Mouse (Mus musculus) liver, embryonic 13.5 days (tissue): ENCODE measurements at regions not wholly inside any gene's neighbourhood (a gene's known extent, or its start where the extent isn't known, plus 50 kb on each side); places are given as distances from the start of the nearest gene placed in this dataset.
A peak's percentile ranks its signal among the peaks of the same experiment; 100 is the strongest.

Experiments used
- ATAC-seq: fragments of 200-750 bp; cut with Nextera tagmentation; 2 replicates; pipeline ENCODE4 v1.8.0; 2017; ENCODE audit warnings: low read depth, mild to moderate bottlenecking, moderate number of reproducible peaks, moderate library complexity
- DNase-seq: peaks from one replicate; pipeline ENCODE4 v3.0.0; 2022
- H3K27ac ChIP-seq: fragments of 300-500 bp; sonication (generic); 2 replicates; pipeline ENCODE4 v1.5.1; 2015; ENCODE audit warnings: moderate library complexity, mild to moderate bottlenecking, inconsistent platforms
- H3K27me3 ChIP-seq: fragments of 300-500 bp; sonication (generic); 2 replicates; pipeline ENCODE4 v1.6.1; 2015; ENCODE audit warnings: mild to moderate bottlenecking, inconsistent platforms
- H3K36me3 ChIP-seq: fragments of 300-500 bp; sonication (generic); 2 replicates; pipeline ENCODE4 v1.6.1; 2015; ENCODE audit warnings: mild to moderate bottlenecking, inconsistent platforms
- H3K4me1 ChIP-seq: fragments of 300-500 bp; sonication (generic); replicated peaks from 2 replicates; pipeline ENCODE4 v1.6.1; 2015; ENCODE audit warnings: inconsistent platforms
- H3K4me2 ChIP-seq: fragments of 300-500 bp; sonication (generic); 2 replicates; pipeline ENCODE4 v1.6.1; 2015; ENCODE audit warnings: inconsistent platforms, mild to moderate bottlenecking, moderate library complexity
- H3K4me3 ChIP-seq: fragments of 300-500 bp; sonication (generic); replicated peaks from 2 replicates; pipeline ENCODE4 v1.5.1; 2015; ENCODE audit warnings: mild to moderate bottlenecking, inconsistent platforms
- H3K9ac ChIP-seq: fragments of 300-500 bp; sonication (generic); 2 replicates; pipeline ENCODE4 v1.6.1; 2015; ENCODE audit warnings: mild to moderate bottlenecking, inconsistent platforms
- H3K9me3 ChIP-seq: fragments of 300-500 bp; sonication (generic); replicated peaks from 2 replicates; pipeline ENCODE4 v1.6.1; 2016; ENCODE audit warnings: inconsistent platforms
- WGBS: fragments of 180-500 bp; shearing (Covaris S2); methylation state at CpG from one replicate; pipeline ENCODE4 v1.1.7; 2015; ENCODE audit not compliant: insufficient replicate concordance; 5-methylcytosine and 5-hydroxymethylcytosine counted together

DNA sequence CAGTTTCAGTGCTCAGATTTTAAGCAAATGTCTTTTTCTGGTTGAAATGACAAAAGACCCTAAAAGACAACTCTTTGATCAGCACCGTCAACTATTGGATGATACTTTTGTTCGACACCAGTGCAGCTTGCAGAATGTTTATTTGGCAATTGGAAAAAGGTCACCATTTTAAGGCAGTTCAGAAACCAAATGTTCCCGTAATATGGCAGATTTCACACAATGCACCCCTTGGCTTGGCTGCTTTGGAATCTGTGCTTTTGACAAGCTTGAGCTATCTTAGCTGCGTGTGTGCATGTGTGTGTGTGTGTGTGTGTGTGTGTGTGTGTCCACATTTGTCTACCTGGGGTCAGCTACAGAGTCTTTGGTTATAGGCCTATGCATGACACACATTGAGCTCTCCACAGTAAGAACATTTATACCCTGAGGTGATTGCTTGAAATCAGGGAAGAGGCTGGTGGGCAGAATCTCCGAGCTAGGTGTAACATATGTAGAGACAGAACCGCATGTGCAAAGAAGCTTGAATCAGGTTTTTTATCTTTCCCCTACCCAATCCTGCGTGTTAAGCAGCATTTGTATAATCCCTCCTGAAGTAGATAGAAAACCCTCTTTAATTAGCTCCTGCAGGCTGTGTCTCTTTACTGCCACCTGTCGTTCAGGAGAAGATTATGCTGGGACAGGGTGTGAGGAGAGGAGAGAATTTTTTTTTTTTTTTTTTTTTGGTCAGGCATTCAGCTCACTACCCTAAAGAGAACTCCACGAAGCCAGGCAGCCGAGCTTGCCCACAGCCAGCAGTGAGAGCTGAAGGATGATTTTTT, 85.1 kb upstream of the Arrdc4 start:
- no peak overlapping the region for H3K27ac ChIP-seq
- 33% methylated on average over 10 of the region's 10 CpGs for WGBS
- H3K4me2 ChIP-seq = no peak overlapping the region
- no peaks in the 10 kb centered on the region for H3K9me3 ChIP-seq
- no peak overlapping the region for H3K9ac ChIP-seq
- H3K36me3 ChIP-seq = no peaks in the 10 kb centered on the region
- no peaks in the 10 kb centered on the region for H3K27me3 ChIP-seq
- H3K4me3 ChIP-seq = no peak overlapping the region
- no peaks in the 10 kb centered on the region for H3K4me1 ChIP-seq
- ATAC-seq = no peak
- DNase-seq = no peak

GRCm38 (mm10) chr7:68833517-68833916, 84.5 kb upstream of the Arrdc4 start:
- no peaks in the 10 kb centered on the region for H3K27me3 ChIP-seq
- no peak overlapping the region for H3K9ac ChIP-seq
- no peak overlapping the region for H3K4me2 ChIP-seq
- no peaks in the 10 kb centered on the region for H3K36me3 ChIP-seq
- H3K27ac ChIP-seq = no peak overlapping the region
- DNase-seq = no peak
- no peaks in the 10 kb centered on the region for H3K9me3 ChIP-seq
- H3K4me3 ChIP-seq = no peak overlapping the region
- no peaks in the 10 kb centered on the region for H3K4me1 ChIP-seq
- WGBS = 70% methylated on average over 7 of the region's 7 CpGs
- no peak for ATAC-seq

DNA sequence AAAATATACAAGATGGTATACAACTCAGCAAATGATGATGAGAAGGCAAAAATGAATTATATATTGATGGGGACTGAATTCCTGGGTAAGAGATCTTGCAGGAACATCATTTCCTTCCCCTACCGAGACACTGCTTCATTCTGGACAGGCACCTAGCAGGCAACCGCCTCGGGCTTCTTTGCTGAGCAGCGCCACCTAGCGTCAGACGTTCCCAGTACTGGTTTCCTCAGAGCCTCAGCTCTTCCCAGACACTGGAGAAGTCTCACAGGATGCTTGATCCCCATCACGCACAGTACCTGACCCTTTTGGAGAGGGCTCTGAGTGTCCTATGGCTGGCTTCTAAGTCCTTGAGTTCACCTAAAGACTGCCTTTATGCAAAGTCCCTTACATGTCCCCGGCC, 80.8 kb upstream of the Arrdc4 start:
- H3K27me3 ChIP-seq = no peaks in the 10 kb centered on the region
- WGBS = 10% methylated on average over 8 of the region's 8 CpGs
- no peaks in the 10 kb centered on the region for H3K4me1 ChIP-seq
- no peak overlapping the region for H3K27ac ChIP-seq
- DNase-seq (peak; percentile 12), ATAC-seq (no peak)
- H3K36me3 ChIP-seq = no peaks in the 10 kb centered on the region
- H3K9me3 ChIP-seq = no peaks in the 10 kb centered on the region
- no peak overlapping the region for H3K4me2 ChIP-seq
- no peak overlapping the region for H3K4me3 ChIP-seq
- no peak overlapping the region for H3K9ac ChIP-seq

GRCm38 (mm10) chr7:68824399-68824798, 75.4 kb upstream of the Arrdc4 start:
- no peak overlapping the region for H3K27ac ChIP-seq
- H3K4me1 ChIP-seq = no peaks in the 10 kb centered on the region
- no peaks in the 10 kb centered on the region for H3K36me3 ChIP-seq
- no peaks in the 10 kb centered on the region for H3K9me3 ChIP-seq
- 48% methylated on average over 2 of the region's 2 CpGs for WGBS
- H3K4me2 ChIP-seq = no peak overlapping the region
- DNase-seq (no peak), ATAC-seq (no peak)
- no peak overlapping the region for H3K9ac ChIP-seq
- H3K4me3 ChIP-seq = no peak overlapping the region
- no peaks in the 10 kb centered on the region for H3K27me3 ChIP-seq

GRCm38 (mm10) chr7:68823646-68824045, 74.6 kb upstream of the Arrdc4 start:
- Histone ChIP-seq H3K4me2 (no peak overlapping the region), H3K4me1 (no peaks in the 10 kb centered on the region), H3K4me3 (no peak overlapping the region), H3K9ac (no peak overlapping the region), H3K27ac (no peak overlapping the region), H3K9me3 (no peaks in the 10 kb centered on the region), H3K36me3 (no peaks in the 10 kb centered on the region), H3K27me3 (no peaks in the 10 kb centered on the region)
- ATAC-seq (no peak), DNase-seq (no peak)
- WGBS = 54% methylated on average over 2 of the region's 2 CpGs

DNA sequence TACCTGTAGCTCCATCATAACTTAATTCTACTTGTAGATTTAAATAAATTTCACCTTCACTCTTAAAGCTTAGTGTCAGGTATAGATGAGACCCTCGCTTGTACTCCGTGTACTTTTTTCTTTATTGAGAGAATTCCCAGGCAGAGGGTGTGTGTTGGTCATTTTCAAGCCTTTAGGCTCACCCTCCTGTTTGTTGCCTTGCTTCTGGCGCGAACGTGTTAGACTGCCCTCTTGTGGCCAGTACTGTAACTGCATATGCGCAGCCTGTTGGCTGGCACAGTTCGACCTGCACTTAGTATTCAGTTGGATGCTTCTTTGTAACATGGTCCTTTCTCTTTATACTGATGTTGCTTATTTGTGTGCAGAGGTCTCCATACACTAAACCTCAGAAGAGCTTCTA, 74.1 kb upstream of the Arrdc4 start:
- 4% methylated on average over 7 of the region's 7 CpGs for WGBS
- H3K4me1 ChIP-seq = no peaks in the 10 kb centered on the region
- H3K9ac ChIP-seq = no peak overlapping the region
- H3K36me3 ChIP-seq = no peaks in the 10 kb centered on the region
- no peak overlapping the region for H3K27ac ChIP-seq
- no peak for ATAC-seq
- no peak overlapping the region for H3K4me3 ChIP-seq
- DNase-seq = peak; percentile 11
- H3K27me3 ChIP-seq = no peaks in the 10 kb centered on the region
- H3K9me3 ChIP-seq = no peaks in the 10 kb centered on the region
- no peak overlapping the region for H3K4me2 ChIP-seq

GRCm38 (mm10) chr7:68814823-68815666, 66.0 kb upstream of the Arrdc4 start:
- H3K4me3 ChIP-seq = no peak overlapping the region
- H3K36me3 ChIP-seq = no peaks in the 10 kb centered on the region
- no peaks in the 10 kb centered on the region for H3K4me1 ChIP-seq
- no peak overlapping the region for H3K9ac ChIP-seq
- no peak for ATAC-seq
- 74% methylated on average over 15 of the region's 15 CpGs for WGBS
- H3K27me3 ChIP-seq = no peaks in the 10 kb centered on the region
- DNase-seq = no peak
- H3K27ac ChIP-seq = no peak overlapping the region
- no peaks in the 10 kb centered on the region for H3K9me3 ChIP-seq
- no peak overlapping the region for H3K4me2 ChIP-seq

DNA sequence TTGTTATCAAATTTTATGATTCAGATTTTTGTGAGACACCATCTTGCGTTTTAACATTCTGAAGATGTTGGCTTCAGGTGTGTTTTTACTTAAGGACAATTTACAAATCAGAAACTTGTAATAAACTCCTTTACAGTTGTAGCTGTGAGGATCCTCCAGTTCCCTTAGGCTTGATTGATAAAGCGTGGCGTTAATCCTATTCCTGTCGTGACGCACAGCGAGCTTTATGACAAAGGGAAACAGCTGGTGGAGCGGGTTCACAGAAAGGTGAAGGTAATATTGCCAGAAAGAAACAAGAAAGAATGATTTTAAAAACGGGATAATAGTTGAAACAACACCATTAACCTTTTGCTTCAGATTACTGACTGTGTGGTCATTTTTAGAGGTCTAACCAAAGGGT, 60.7 kb upstream of the Arrdc4 start:
- ATAC-seq = no peak
- no peaks in the 10 kb centered on the region for H3K9me3 ChIP-seq
- H3K4me1 ChIP-seq = no peaks in the 10 kb centered on the region
- no peak overlapping the region for H3K4me3 ChIP-seq
- 64% methylated on average over 8 of the region's 8 CpGs for WGBS
- H3K36me3 ChIP-seq = no peaks in the 10 kb centered on the region
- H3K9ac ChIP-seq = no peak overlapping the region
- no peaks in the 10 kb centered on the region for H3K27me3 ChIP-seq
- H3K4me2 ChIP-seq = no peak overlapping the region
- H3K27ac ChIP-seq = no peak overlapping the region
- no peak for DNase-seq
